In genomic region chr11:107044321-107044720, GRCm38 (mm10) we compare ENCODE assay signal across 8 mouse cellular contexts. TPM values are rescaled to one million over a fixed set of nuclear protein-coding genes. Genes with fewer than 3 reads are reported as not detected.
DNase-seq lines count a peak whose midpoint lies in the region; ATAC-seq and TF ChIP-seq lines count a peak whose summit lies in the region.

No protein-coding gene starts in this region.

- no peak overlapping the region for H3K9ac ChIP-seq in lung, embryonic 16.5 days (ENCODE audit: low read length)

- H3K9me3 ChIP-seq in E14TG2a.4 (ENCODE audit: low read length) = no peaks in the 10 kb centered on the region
- no peaks in the 10 kb centered on the region for H3K9me3 ChIP-seq in lung, embryonic 16.5 days (ENCODE audit: control insufficient read depth, low read length)

- no peak overlapping the region for H3K4me2 ChIP-seq in lung, embryonic 16.5 days (ENCODE audit: low read depth, low read length)

- peak; percentile 52; the same call in 1 of the 2 replicates for ATAC-seq in lung, embryonic 16.5 days (ENCODE audit: low read depth)

- H3K4me1 ChIP-seq in E14TG2a.4 (replicated peaks; ENCODE audit: low read depth, low read length) = peaks cover 42% of the 10 kb centered on the region
- no peaks in the 10 kb centered on the region for H3K4me1 ChIP-seq in lung, embryonic 16.5 days (replicated peaks; ENCODE audit: control insufficient read depth, insufficient read depth, low read length)
- H3K4me1 ChIP-seq in small intestine, adult 2 months (ENCODE audit: control insufficient read depth, insufficient read depth, insufficient read length, low read length) = peaks cover 5% of the 10 kb centered on the region; the same call in 1 of the 2 replicates

- no peak overlapping the region for H3K4me3 ChIP-seq in E14TG2a.4 (replicated peaks; ENCODE audit: low read length)
- no peak overlapping the region for H3K4me3 ChIP-seq in lung, embryonic 16.5 days (ENCODE audit: low read length)
- H3K4me3 ChIP-seq in small intestine, adult 2 months (ENCODE audit: low read depth, low read length) = no peak overlapping the region

- peak; percentile 70 to 78 for DNase-seq in heart, adult 18-20 months
- DNase-seq in heart, adult 11 months = no peak
- peak; percentile 94 for DNase-seq in c-Kit-positive CD71-positive TER-119-negative erythroid progenitor cells, embryonic 14.5 days (ENCODE audit: low read depth)
- peak; percentile 51 for DNase-seq in forelimb bud, embryonic 11.5 days (ENCODE audit: low read depth, low spot score)
- DNase-seq in kidney, postnatal 4 days = peak; percentile 80

- no peak for TF ChIP-seq POLR2A in small intestine, adult 2 months (IDR thresholded peaks at IDR 0.05; ENCODE audit: low read depth, low read length)

- 32% methylated on average over 5 of the region's 5 CpGs for WGBS in lung, embryonic 16.5 days
- WGBS in small intestine, adult 2 months = 13% methylated on average over 5 of the region's 5 CpGs

- TF ChIP-seq CTCF in E14TG2a.4 (conservative IDR thresholded peaks at IDR 0.05; ENCODE audit: low read length) = peak; percentile 65
- no peak for TF ChIP-seq CTCF in small intestine, adult 2 months (IDR thresholded peaks at IDR 0.05; ENCODE audit: extremely low read depth, insufficient read length, insufficient replicate concordance, low read depth, low read length)

- H3K27me3 ChIP-seq in E14TG2a.4 (ENCODE audit: insufficient read depth, low read length) = no peaks in the 10 kb centered on the region
- no peaks in the 10 kb centered on the region for H3K27me3 ChIP-seq in lung, embryonic 16.5 days (ENCODE audit: control insufficient read depth, insufficient read depth, low read depth, low read length)
- H3K27me3 ChIP-seq in small intestine, adult 2 months (ENCODE audit: control insufficient read depth, insufficient read depth, low read length) = no peaks in the 10 kb centered on the region

- peaks cover 86% of the 10 kb centered on the region for H3K36me3 ChIP-seq in E14TG2a.4 (ENCODE audit: insufficient read depth, low read length)
- peaks cover 45% of the 10 kb centered on the region for H3K36me3 ChIP-seq in lung, embryonic 16.5 days (ENCODE audit: control insufficient read depth, insufficient read depth, low read length)
- H3K36me3 ChIP-seq in small intestine, adult 2 months (ENCODE audit: control insufficient read depth, insufficient read depth, low read length) = peaks cover 51% of the 10 kb centered on the region

- H3K27ac ChIP-seq in lung, embryonic 16.5 days (ENCODE audit: low read length) = no peak overlapping the region
- peak overlapping the region; percentile 10; the same call in 1 of the 2 replicates for H3K27ac ChIP-seq in small intestine, adult 2 months (ENCODE audit: insufficient read depth, low read depth, low read length)

RNA-seq across cellular contexts. Expression of gene 1810010H24Rik, which starts 18.8 kb away (rescaled TPM):
- 1 to 10 TPM; 1.4 to 3.7 TPM for total RNA-seq in heart, adult 18-20 months (2021)
- polyA plus RNA-seq in lung, embryonic 16.5 days (2015; fragmentation: Nextera tagmentation; extraction: Ambion mirVana) = 4.4 and 5.1 TPM in 2 replicates
- 1.3 and 2.7 TPM in 2 replicates for polyA plus RNA-seq in small intestine, adult 2 months (2012; rRNA removed)

RNA-seq across cellular contexts. Expression of gene Kpna2, which starts 45.0 kb away (rescaled TPM):
- 10 to 100 TPM; 70.1 to 72.1 TPM for total RNA-seq in heart, adult 18-20 months (2021)
- polyA plus RNA-seq in lung, embryonic 16.5 days (2015; fragmentation: Nextera tagmentation; extraction: Ambion mirVana) = 437 and 492 TPM in 2 replicates
- 11.9 and 15.2 TPM in 2 replicates for polyA plus RNA-seq in small intestine, adult 2 months (2012; rRNA removed)

Comparison
In these comparisons a context has a peak if more than half of its experiments do, and no peak if none do; other contexts are left out.
1. RNA of gene Kpna2, which starts 45.0 kb away (polyA plus RNA-seq): 437 to 492 TPM in lung, embryonic 16.5 days; 11.9 to 15.2 TPM in small intestine, adult 2 months; every median in the first group is over 10 times any median in the second.